Mouse (Mus musculus): ENCODE measurements at regions not wholly inside any gene's neighbourhood (a gene's known extent, or its start where the extent isn't known, plus 50 kb on each side); places are given as distances from the start of the nearest gene placed in this dataset.

DNA sequence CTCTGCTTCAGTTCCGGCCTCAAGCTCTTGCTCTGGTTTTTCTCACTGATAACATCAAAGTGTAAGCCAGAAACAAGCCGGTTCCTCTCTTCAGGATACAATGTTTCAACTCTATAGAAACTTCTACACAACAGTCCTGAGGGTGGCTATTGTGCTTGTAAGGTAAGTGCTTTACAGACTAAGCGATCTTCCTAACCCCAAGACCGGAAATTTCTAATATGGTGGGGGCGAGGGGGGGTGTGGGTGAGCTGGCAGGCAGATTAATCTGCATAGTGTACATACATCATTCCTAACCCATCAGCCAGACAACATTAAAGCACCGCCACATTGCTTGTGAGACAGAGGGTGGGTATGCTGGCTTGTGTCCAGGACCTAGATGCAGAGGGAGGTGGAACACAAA lies 200.8 kb downstream of the Uaca start:
- in situ Hi-C loops (cut with MboI, MseI), result loop anchor here (5.0 kb wide), 2 partner anchors 372 to 682 kb away; no protein-coding TSS in a partner anchor

GRCm38 (mm10) chr9:60998086-60998785 lies 203.9 kb downstream of the Uaca start:
- in situ Hi-C loops (cut with MboI, MseI), result loop anchor here (5.0 kb wide), 2 partner anchors 369 to 679 kb away; no protein-coding TSS in a partner anchor

DNA sequence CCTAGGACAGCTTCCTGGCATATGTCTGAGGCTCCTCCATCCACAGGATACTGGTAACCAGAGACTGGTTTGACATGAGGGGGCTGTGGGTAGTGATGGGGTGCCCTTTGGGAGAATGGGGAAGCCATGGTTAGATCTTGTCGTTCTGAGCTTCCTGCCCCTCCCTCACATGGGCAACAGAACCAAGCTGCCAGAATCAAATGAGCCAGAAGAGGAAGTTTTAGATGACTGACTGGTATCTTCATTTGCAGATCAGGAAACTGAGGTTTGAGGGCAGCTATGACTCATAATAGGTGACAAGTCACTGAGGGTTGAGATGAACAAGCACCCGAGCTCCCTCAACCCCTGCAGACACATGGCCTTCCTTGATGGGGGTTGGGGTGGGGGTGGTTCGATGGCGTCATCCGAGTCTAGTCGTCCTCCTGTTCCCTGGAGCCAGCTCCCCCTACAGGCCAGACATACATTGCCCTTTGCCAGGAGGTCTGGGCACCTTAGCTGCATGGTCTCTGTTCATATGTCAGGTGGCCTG lies 204.7 kb downstream of the Uaca start:
- in situ Hi-C loops (cut with MboI, MseI), result loop anchor here (5.0 kb wide), 2 partner anchors 368 to 678 kb away; no protein-coding TSS in a partner anchor

GRCm38 (mm10) chr9:61000232-61000631 lies 205.9 kb downstream of the Uaca start:
- in situ Hi-C loops (cut with MboI, MseI), result loop anchor here (25.0 kb wide), 1 partner anchor 1337 kb away; the partner anchor contains the start of gene Anp32a

DNA sequence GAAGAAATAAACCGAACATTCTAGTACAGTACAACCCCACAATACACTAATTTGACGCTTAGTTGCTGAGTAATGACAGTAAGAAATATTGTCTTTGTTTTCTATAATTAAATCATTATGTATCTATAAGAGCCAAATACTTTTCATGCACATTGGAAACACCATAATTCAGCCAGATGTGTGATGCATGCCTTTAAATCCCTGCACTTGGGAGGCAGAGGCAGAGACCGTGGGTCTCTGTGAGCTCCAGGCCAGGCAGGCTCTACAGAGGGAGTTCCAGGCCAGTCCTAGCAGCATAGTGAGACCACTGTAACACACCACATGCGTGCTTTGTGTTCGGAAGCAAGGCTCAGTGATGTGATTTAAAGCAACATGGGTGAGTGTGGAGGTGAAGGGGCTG lies 208.2 kb downstream of the Uaca start:
- in situ Hi-C loops (cut with MboI, MseI), result loop anchor here (25.0 kb wide), 1 partner anchor 1335 kb away; the partner anchor contains the start of gene Anp32a

GRCm38 (mm10) chr9:61008446-61008845 lies 214.1 kb downstream of the Uaca start:
- in situ Hi-C loops (cut with MboI, MseI), result loop anchor here (25.0 kb wide), 1 partner anchor 1329 kb away; the partner anchor contains the start of gene Anp32a

GRCm38 (mm10) chr9:61011066-61011465 lies 216.7 kb downstream of the Uaca start:
- in situ Hi-C loops (cut with MboI, MseI), result loop anchor here (10.0 to 25.0 kb wide), 2 partner anchors 374 to 1326 kb away; partner anchors contain the start of gene Anp32a

DNA sequence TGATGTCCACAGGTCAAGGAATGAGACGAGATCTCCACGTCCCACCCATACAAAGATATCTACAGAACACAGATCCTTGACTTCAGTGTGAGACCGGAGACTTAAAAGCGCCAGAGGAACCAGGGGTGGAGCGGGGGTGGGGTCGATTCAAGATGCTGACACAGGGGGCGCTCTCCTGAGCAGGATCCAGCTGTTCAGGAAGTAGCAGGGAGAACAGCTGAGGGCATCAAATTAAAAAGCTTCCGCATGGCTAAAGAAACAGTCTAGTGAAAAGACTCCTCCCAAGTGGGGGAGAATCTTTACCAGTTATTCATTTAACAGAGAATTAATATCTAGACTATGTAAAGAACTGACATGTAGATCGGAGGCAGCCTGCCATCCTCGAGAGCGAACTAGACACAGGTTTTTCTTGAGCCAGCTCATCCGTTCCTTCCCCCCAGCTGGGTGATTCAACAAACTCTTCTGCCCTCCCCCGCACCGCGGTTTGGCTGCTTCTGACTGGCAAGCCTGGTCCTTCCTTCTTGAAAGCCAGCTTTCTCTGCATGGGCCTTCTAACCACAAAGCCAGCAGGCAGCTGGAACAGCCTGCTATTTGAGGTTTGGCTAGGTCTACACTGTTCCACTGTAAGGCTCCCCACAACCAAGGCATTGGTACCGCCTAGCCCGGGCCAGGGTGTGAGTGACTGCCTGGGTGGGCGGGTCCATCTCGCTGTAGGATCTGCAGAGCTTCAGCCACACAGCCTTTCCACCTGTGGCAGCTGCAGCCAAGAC lies 218.6 kb downstream of the Uaca start:
- in situ Hi-C loops (cut with MboI, MseI), result loop anchor here (10.0 to 25.0 kb wide), 2 partner anchors 372 to 1324 kb away; partner anchors contain the start of gene Anp32a

DNA sequence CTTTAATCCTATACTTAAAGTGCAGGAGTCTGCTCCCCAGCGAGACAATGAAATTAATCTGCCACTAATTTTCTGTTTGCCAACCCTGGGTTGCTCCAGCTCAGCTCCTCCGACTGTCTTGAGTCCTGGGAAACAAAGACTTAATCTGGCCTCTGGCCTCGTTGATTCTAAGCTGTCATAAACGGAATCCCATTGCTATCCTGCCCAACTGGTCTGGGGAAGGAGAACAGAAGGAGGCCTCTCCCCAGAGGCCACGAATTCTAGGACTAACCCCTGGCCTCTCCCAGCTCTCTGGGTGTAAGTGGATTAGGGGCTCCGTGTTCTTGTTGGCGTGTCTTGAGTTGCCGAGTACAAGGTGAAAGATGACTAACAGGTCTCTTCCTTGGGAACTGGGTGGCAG lies 219.8 kb downstream of the Uaca start:
- in situ Hi-C loops (cut with MboI, MseI), result loop anchor here (10.0 to 25.0 kb wide), 2 partner anchors 371 to 1323 kb away; partner anchors contain the start of gene Anp32a

- in situ Hi-C loops (cut with MboI, MseI), result loop anchor here (10.0 to 25.0 kb wide), 2 partner anchors 369 to 1322 kb away; partner anchors contain the start of gene Anp32a
Measured at GRCm38 (mm10) chr9:61015374-61015890, 221.1 kb downstream of the Uaca start.

GRCm38 (mm10) chr9:61016673-61017072 lies 222.3 kb downstream of the Uaca start:
- in situ Hi-C loops (cut with MboI, MseI), result loop anchor here (10.0 to 25.0 kb wide), 2 partner anchors 368 to 1321 kb away; partner anchors contain the start of gene Anp32a

- in situ Hi-C loops (cut with MboI, MseI), result loop anchor here (10.0 to 25.0 kb wide), 2 partner anchors 365 to 1317 kb away; partner anchors contain the start of gene Anp32a
Measured at GRCm38 (mm10) chr9:61019938-61020337, 225.6 kb downstream of the Uaca start.

DNA sequence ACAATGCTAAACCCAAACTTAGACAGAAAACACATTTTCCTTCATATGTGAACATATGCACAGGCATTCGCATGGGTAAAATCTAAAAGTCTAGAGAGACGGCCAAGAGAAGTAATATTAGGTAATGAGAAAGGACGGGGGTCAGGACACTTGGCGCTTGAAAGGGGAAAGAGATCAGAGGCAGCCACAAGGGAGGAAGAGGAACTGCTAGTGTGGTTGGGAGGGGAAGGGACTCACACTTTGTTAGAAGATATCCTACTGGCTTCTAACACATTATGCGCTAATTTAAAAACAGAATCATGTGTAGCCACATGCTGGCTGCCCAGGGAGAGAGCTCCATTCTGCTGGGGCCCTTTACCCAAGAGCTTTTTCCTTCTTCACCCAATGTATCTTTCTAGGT lies 227.5 kb downstream of the Uaca start:
- in situ Hi-C loops (cut with MboI, MseI), result loop anchor here (25.0 kb wide), 1 partner anchor 1315 kb away; the partner anchor contains the start of gene Anp32a

GRCm38 (mm10) chr9:61022371-61023026 lies 228.2 kb downstream of the Uaca start:
- in situ Hi-C loops (cut with MboI, MseI), result loop anchor here (25.0 kb wide), 1 partner anchor 1315 kb away; the partner anchor contains the start of gene Anp32a

DNA sequence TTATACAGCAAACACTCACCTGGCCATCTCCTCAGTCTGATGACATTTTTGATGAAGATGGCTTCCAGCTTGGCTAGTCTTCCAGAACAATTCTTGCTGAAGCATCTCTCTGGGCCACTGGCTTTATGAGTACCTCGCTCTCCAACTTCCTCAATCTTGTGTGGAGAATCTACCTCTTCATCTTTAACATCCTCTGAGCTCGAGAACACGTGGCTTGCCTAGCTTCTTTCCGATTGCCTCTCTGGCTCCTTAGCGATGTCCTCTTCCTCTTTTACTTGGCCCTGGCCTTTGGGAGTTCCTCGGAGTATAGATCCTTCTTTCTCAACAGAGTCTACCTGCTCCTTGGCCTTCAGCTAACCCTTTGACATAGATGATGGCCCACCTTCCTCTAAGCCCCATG lies 231.0 kb downstream of the Uaca start:
- in situ Hi-C loops (cut with MboI, MseI), result no loop called here

DNA sequence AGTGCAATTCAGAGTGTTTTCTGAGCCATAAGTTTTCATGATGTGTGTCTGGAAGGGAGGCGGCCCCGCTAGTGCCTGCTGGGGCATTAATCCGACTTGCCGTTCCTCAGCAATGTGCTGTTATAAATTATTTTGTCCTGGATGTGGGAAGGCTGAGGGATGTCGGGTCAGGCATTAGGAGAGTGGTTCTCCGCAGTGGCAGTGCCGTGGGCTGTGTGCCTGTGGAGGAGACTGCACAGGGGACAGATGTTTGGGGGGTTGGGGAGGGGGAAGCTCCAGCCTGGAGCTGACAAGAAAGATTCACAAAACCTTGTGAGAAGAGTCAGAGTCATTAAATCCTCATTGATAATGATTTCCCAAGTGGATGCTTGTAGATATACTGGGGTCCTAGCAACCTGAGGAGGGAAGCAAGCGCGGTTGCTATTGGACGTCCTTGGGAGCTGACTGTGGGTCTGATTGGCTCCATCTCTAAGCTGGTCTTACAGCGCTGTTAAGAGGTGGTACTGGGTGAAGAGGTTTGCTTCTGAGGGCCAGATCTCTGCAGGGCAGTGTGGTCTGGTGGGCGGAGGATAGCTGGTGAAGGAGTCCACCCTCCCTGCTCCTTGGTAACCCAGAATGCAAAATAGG lies 234.5 kb downstream of the Uaca start:
- in situ Hi-C loops (cut with MboI, MseI), result no loop called here

- in situ Hi-C loops (cut with MboI, MseI), result no loop called here
Measured at GRCm38 (mm10) chr9:61031699-61032447, 237.5 kb downstream of the Uaca start.

GRCm38 (mm10) chr9:61032448-61033433 lies 238.4 kb downstream of the Uaca start:
- in situ Hi-C loops (cut with MboI, MseI), result no loop called here
